Mouse (Mus musculus): ENCODE data around the gene Gm4924. TPM values are rescaled to one million over a fixed set of nuclear protein-coding genes. Genes with fewer than 3 reads are reported as not detected.

The Gm4924 gene
- polyA plus RNA-seq, 1 experiment from 2014 or later = 7.9 TPM

Other genes with a start within 250 kb of the Gm4924 start
- gene AU041133, start 226.2 kb upstream of the Gm4924 start, polyA plus RNA-seq (2014; fragmentation: Nextera tagmentation; extraction: Ambion mirVana) = 8.6 and 9.9 TPM in 2 replicates
- 20.0 and 23.8 TPM in 2 replicates for gene Zfp938, start 113.0 kb upstream of the Gm4924 start, polyA plus RNA-seq (2014; fragmentation: Nextera tagmentation; extraction: Ambion mirVana)
- not detected in 2 replicates for gene 4932415D10Rik, start 37.7 kb upstream of the Gm4924 start, polyA plus RNA-seq (2014; fragmentation: Nextera tagmentation; extraction: Ambion mirVana)
- not detected in 2 replicates for gene Gm1553, start 138.4 kb downstream of the Gm4924 start, polyA plus RNA-seq (2014; fragmentation: Nextera tagmentation; extraction: Ambion mirVana)

All from forebrain, embryonic 14.5 days (tissue).